Mouse (Mus musculus) forebrain, embryonic 11.5 days (tissue): ENCODE data around the gene Rabgap1. TPM values are rescaled to one million over a fixed set of nuclear protein-coding genes. Genes with fewer than 3 reads are reported as not detected.
"Not testable (repeated sequence)": the region's sequence is repeated elsewhere in the genome, so short reads cannot be mapped to it uniquely, and the experiment has no call there.

Source experiments
- ATAC-seq: fragments of 200-750 bp; cut with Nextera tagmentation; replicated peaks from 2 replicates; pipeline ENCODE4 v1.8.0; 2017; ENCODE audit warnings: moderate TSS enrichment; ENCODE audit not compliant: low FRiP score
- DNase-seq: peaks from one replicate; pipeline ENCODE4 v3.0.0-alpha.2; 2017; ENCODE audit warnings: low spot score
- H3K27ac ChIP-seq: fragments of 300-500 bp; sonication (generic); 2 replicates; pipeline ENCODE4 v1.5.1; 2014; ENCODE audit warnings: low read depth, low read length
- H3K27me3 ChIP-seq: fragments of 300-500 bp; sonication (generic); 2 replicates; pipeline ENCODE4 v1.6.1; 2014; ENCODE audit warnings: mild to moderate bottlenecking, low read length, mixed read lengths; ENCODE audit not compliant: control insufficient read depth, insufficient read depth
- H3K36me3 ChIP-seq: fragments of 300-500 bp; sonication (generic); 2 replicates; pipeline ENCODE4 v1.6.1; 2014; ENCODE audit warnings: mild to moderate bottlenecking, low read length, moderate library complexity, mixed read lengths; ENCODE audit not compliant: control insufficient read depth, insufficient read depth
- H3K4me1 ChIP-seq: fragments of 300-500 bp; sonication (generic); replicated peaks from 2 replicates; pipeline ENCODE4 v1.6.1; 2014; ENCODE audit warnings: low read length, mixed read lengths; ENCODE audit not compliant: control insufficient read depth, insufficient read depth
- H3K4me2 ChIP-seq: fragments of 300-500 bp; sonication (generic); 2 replicates; pipeline ENCODE4 v1.6.1; 2014; ENCODE audit warnings: low read depth, mild to moderate bottlenecking, low read length, moderate library complexity, mixed read lengths; ENCODE audit not compliant: severe bottlenecking
- H3K4me3 ChIP-seq: fragments of 300-500 bp; sonication (generic); 2 replicates; pipeline ENCODE4 v1.5.1; 2014; ENCODE audit warnings: low read depth, low read length
- H3K9ac ChIP-seq: fragments of 300-500 bp; sonication (generic); 2 replicates; pipeline ENCODE4 v1.6.1; 2014; ENCODE audit warnings: low read length
- H3K9me3 ChIP-seq: fragments of 300-500 bp; sonication (generic); 2 replicates; pipeline ENCODE4 v1.6.1; 2016; ENCODE audit warnings: low read length, mixed read lengths; ENCODE audit not compliant: control insufficient read depth
- WGBS: fragments of 180-500 bp; shearing (Covaris S2); extraction: QIAGEN DNeasy Blood & Tissue Kit; methylation state at CpG from one replicate; pipeline ENCODE4 v1.1.7; 2014; 5-methylcytosine and 5-hydroxymethylcytosine counted together
- polyA plus RNA-seq: library from polyadenylated mRNA; unstranded; fragments of >200 nt; fragmentation: Nextera tagmentation; extraction: Ambion mirVana; gene quantifications from 2 replicates; pipeline ENCODE4 v1.2.1, GENCODE M21; 2014

The Rabgap1 gene
- polyA plus RNA-seq, 1 experiment from 2014 or later: 57.5 TPM

DNA sequence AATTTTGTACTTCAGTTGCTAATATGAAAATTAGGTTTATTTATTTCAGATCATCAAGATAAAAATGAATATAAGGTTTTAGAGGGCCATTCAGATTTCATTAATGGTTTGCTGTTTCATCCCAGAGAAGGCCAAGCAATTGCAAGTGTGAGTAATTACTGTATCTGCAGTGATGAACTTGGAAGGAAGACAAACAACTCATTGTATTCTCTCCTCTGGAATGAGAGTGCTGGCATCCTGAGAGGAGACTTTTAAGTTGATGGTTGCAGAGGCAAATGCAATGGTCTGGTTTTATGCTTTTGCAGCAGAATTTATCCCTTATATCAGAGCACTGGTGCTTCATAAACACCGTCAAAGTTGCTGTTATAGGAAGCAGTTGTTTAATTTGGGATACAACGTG lies 45.9 kb downstream of the Rabgap1 start:
- H3K4me1 ChIP-seq: no peaks in the 10 kb centered on the region
- H3K9ac ChIP-seq: no peak overlapping the region
- H3K4me2 ChIP-seq: no peak overlapping the region
- H3K9me3 ChIP-seq: no peaks in the 10 kb centered on the region
- no peaks in the 10 kb centered on the region for H3K27me3 ChIP-seq
- 93% methylated on average over 2 of the region's 2 CpGs for WGBS
- no peak for ATAC-seq
- DNase-seq: no peak
- peaks cover 10% of the 10 kb centered on the region; the same call in 1 of the 2 replicates for H3K36me3 ChIP-seq
- no peak overlapping the region for H3K4me3 ChIP-seq
- H3K27ac ChIP-seq: no peak overlapping the region

DNA sequence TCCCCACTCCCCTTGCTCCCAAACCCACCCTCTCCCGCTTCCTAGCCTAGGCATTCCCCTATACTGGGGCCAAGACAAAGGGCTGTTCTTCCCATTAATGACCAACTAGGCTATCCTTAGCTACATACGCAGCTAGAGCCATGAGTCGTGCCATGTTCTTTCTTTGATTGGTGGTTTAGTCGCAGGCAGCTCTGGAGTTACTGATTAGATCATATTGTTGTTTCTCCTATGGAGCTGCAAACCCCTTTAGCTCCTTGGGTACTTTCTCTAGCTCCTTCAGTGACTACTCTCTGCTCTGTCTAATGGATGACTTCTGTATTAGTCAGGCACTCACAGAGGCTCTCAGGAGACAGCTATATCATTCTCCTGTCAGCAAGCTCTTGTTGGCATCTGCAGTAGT lies 54.2 kb downstream of the Rabgap1 start:
- WGBS: 95% methylated on average over 4 of the region's 4 CpGs

DNA sequence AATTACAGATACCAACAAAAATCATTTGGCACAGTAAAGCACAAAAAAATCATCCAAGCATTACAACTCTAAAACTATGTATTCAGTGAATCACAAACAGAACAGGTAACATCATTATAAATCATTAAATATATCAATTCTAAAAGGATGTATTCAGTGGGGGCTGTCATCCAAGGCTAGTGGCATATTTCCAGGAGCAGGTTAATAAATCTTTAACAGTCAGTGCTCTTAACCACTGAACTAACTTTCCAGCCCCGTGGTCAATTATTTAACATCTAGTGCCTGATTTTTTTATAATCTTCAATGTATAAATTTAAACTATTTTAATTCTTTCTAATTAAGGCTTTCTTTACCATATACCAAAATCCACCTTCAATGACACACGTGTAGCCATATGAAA lies 62.8 kb downstream of the Rabgap1 start:
- not testable (repeated sequence) for H3K36me3 ChIP-seq, H3K4me3 ChIP-seq, H3K4me1 ChIP-seq, H3K9me3 ChIP-seq, H3K27ac ChIP-seq, H3K9ac ChIP-seq, H3K27me3 ChIP-seq, ATAC-seq, H3K4me2 ChIP-seq, DNase-seq
- 91% methylated on average over 2 of the region's 2 CpGs for WGBS

More for the DNA sequence above, 54.2 kb downstream of the Rabgap1 start:
- Histone ChIP-seq H3K4me1 (no peaks in the 10 kb centered on the region), H3K4me3 (no peak overlapping the region), H3K9ac (no peak overlapping the region), H3K9me3 (no peaks in the 10 kb centered on the region), H3K4me2 (no peak overlapping the region), H3K27ac (no peak overlapping the region), H3K36me3 (no peaks in the 10 kb centered on the region), H3K27me3 (no peaks in the 10 kb centered on the region)
- DNase-seq (no peak), ATAC-seq (no peak)

DNA sequence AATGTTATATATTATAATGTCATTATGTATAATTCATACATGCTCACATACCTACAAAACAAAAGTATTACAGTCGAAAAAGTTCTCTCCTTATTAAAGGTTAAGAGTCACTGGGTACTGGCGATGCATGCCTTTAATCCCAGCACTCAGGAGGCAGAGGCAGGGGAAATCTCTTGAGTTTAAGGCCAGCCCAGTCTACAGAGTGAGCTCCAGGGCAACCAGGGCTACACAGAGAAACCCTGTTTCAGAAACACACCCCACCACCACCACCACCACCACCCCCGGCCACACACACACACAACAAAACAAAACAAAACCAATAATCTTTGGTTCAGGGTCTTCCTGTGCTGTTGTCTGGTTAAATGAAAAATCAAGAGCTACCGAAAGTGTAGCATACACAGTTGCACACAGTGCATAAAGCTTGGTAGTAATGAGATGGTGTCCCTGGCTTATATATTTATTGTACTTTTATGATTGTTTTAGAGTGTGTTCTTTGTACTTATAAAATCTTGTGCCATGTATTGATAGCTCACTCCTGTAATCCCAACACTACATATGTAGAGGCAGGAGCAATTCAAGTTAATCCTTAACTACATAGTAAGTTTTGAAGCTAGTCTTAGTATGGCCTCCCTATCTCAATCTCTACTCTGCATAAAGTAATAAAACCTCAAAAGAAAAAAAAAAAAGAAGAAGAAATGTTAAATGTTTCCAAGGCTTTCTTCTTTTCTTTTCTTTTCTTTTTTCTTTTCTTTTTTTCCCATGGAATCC lies 68.2 kb downstream of the Rabgap1 start:
- Histone ChIP-seq H3K4me1 (no peaks in the 10 kb centered on the region; the same call in 1 of the 2 replicates), H3K9me3 (no peaks in the 10 kb centered on the region), H3K4me2 (no peak overlapping the region), H3K36me3 (peaks cover 3% of the 10 kb centered on the region; the same call in 1 of the 2 replicates), H3K27me3 (no peaks in the 10 kb centered on the region), H3K27ac (no peak overlapping the region), H3K4me3 (no peak overlapping the region), H3K9ac (no peak overlapping the region)
- DNase-seq: no peak
- no peak for ATAC-seq
- 90% methylated on average over 4 of the region's 4 CpGs for WGBS

DNA sequence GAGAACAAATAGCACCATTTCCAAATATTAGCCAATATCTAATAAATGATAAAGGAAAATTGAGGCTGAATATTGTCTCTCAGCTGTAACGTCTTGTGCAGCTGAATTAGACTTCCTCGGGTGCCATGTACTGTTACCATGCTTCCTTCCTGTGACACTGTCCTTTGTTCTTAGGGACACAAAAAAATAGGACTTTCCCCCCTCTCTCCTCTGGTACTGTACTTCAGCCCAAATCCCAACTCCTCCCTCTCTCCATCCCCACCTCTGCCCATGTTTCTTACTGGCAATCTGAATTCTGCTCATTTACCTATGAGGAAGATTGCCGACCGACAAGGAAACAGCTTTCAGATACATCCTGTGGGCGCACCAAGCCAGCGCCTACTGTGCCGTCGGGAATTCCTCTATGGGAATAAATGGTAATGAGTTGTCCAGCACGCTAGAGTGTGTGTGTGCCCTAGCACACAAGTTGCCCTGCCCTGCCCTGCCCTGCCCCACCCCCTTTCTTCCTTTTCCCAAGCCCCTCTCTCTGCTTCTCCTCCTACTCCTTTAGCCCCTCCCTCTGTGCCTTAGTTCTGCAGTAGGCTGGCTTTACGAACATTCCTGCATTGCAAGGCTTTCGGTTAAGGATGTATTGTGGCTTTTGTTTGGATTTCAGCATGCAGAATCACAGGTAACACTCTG lies 73.1 kb downstream of the Rabgap1 start, which contains the start of gene Gpr21:
Gpr21 (plus strand) TSS at position 303 of the 681 bp plus-strand sequence.
- peaks cover 3% of the 10 kb centered on the region; the same call in 1 of the 2 replicates for H3K36me3 ChIP-seq
- ATAC-seq (peak; percentile 84), DNase-seq (peak; percentile 59)
- no peak within 1 kb of the TSS for H3K4me3 ChIP-seq
- H3K4me1 ChIP-seq: no peaks in the 10 kb centered on the region; the same call in 1 of the 2 replicates
- H3K27me3 ChIP-seq: no peaks in the 10 kb centered on the region
- H3K27ac ChIP-seq: no peak within 1 kb of the TSS
- peak within 1 kb of the TSS; percentile 27; the same call in 1 of the 2 replicates for H3K4me2 ChIP-seq
- no peak within 1 kb of the TSS for H3K9ac ChIP-seq
- WGBS: 25% methylated on average over 11 of the region's 11 CpGs
- H3K9me3 ChIP-seq: no peaks in the 10 kb centered on the region

DNA sequence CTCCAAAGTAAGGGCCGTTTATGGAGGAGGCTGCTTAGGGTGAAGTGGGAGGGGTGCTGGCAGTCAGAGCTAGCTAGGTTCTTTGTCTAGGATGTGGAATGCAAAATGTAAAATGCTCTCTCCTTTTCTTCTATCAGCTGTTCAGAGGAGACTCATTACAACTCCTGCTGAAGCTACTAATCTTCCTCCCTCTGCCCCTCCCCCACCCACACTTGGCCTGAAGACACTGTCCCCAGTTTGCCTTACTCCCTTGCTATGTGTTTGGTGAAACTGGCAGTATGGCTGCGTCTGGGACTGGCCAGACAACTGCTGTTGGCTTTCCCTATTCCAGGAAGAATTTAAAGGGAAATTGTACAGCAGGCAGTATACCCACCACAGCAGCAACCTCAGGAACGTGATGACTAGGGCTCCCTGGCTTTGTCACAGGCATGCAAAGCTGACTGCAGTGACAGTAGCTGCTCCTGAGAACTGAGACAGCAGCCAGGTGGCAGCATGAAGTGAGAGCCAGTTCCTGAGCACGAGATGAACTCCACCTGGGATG lies 73.9 kb downstream of the Rabgap1 start:
- Histone ChIP-seq H3K4me1 (no peaks in the 10 kb centered on the region; the same call in 1 of the 2 replicates), H3K4me2 (peak overlapping the region; percentile 15; the same call in 1 of the 2 replicates), H3K27me3 (no peaks in the 10 kb centered on the region), H3K9me3 (no peaks in the 10 kb centered on the region), H3K27ac (no peak overlapping the region), H3K9ac (no peak overlapping the region), H3K4me3 (no peak overlapping the region), H3K36me3 (peaks cover 3% of the 10 kb centered on the region; the same call in 1 of the 2 replicates)
- no peak for DNase-seq
- ATAC-seq: peak; percentile 72
- WGBS: 44% methylated on average over 4 of the region's 4 CpGs

DNA sequence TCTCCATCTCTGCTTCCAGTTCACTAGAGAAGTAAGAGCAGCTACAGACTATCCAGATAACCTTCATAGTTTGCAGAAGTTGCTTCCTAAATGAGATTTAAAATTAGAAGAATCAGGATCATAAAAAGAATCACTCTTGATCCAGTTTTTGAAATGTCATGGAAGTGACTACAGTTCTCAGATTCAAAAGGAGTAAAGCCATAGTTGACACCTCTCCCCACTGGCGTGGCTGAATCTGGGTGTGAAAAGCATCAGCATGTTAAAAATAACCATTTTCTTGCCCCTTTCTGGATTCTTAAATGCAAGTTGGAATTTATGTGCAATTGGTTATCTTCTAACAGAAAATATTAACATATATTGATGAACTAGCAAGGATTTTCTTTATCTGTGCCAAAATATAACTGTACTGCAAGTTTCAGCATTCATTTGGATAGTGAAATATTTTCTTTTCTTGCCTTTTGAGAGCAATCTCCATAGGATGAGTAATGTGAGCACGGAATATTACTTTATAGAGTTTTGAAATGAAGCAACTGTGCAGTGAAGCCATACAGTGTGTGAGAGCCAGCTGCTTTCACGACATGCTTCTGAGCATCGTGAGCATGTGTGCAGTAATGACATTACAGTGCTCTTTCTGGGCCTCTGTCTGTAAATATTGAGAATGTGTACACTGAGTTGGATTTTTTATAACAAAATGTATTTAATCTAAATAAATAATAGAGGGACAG lies 75.6 kb downstream of the Rabgap1 start:
- WGBS: 94% methylated on average over 4 of the region's 4 CpGs
- Histone ChIP-seq H3K9me3 (no peaks in the 10 kb centered on the region), H3K36me3 (no peaks in the 10 kb centered on the region), H3K27ac (no peak overlapping the region), H3K9ac (no peak overlapping the region), H3K4me2 (no peak overlapping the region), H3K27me3 (no peaks in the 10 kb centered on the region), H3K4me1 (no peaks in the 10 kb centered on the region; the same call in 1 of the 2 replicates), H3K4me3 (no peak overlapping the region)
- DNase-seq (no peak), ATAC-seq (no peak)

DNA sequence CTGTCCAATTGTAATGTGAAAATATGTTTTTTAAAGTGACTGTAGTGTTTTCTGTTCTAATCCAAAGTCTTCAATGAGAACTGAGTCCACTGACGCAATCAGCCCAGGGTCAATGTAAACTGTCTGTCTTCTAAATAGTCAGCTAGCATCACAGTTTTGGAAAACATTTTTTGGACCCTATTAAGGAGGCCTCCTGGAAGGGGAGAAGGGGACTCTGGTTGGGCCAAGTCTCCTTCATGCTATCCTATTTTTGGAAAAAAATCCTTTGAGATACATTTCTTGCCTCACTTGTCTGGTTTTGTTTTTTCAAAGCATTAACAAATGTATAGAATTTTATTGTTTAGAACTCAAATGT lies 76.2 kb downstream of the Rabgap1 start:
- Histone ChIP-seq H3K9me3 (no peaks in the 10 kb centered on the region), H3K27me3 (no peaks in the 10 kb centered on the region), H3K4me3 (no peak overlapping the region), H3K4me1 (no peaks in the 10 kb centered on the region; the same call in 1 of the 2 replicates), H3K36me3 (no peaks in the 10 kb centered on the region), H3K27ac (no peak overlapping the region), H3K4me2 (no peak overlapping the region), H3K9ac (no peak overlapping the region)
- WGBS: 97% methylated on average over 1 of the region's 1 CpGs
- no peak for DNase-seq
- no peak for ATAC-seq
